Mouse (Mus musculus): ENCODE measurements around the gene Mylip. TPM values are rescaled to one million over a fixed set of nuclear protein-coding genes. Genes with fewer than 3 reads are reported as not detected.

Gene Mylip
- polyA plus RNA-seq, 1 experiment from 2014 or later = 28.1 TPM

DNA sequence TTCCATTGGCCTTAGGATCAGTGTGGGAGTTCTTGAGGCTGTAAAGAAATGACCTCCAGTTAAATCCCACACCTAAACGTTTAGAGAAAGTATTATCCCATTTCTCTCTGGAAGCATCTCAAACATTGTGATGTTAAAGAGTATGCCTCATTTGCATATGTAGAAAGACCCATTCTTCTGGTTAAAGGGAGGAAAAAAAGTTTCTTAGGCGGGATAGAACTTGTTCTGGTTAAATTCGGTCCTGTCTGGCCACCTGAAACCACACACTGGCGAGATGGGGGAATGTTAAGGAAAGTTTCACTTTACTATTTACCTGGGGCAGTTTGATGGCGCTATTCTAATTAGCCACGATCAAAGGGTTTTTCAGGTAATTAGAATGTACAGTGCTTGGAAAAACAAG, 14.7 kb upstream of the Mylip start:
- 27% methylated on average over 6 of the region's 6 CpGs for WGBS
- H3K4me2 ChIP-seq (replicated peaks) = no peak overlapping the region
- H3K9ac ChIP-seq = no peak overlapping the region
- peaks cover 4% of the 10 kb centered on the region; the same call in 1 of the 2 replicates for H3K27me3 ChIP-seq
- H3K27ac ChIP-seq = no peak overlapping the region
- no peak overlapping the region for H3K4me3 ChIP-seq
- H3K36me3 ChIP-seq = no peaks in the 10 kb centered on the region
- ATAC-seq (ENCODE audit: low FRiP score, low read depth) = no peak
- H3K9me3 ChIP-seq = no peaks in the 10 kb centered on the region
- 0 out of 2 replicates have a peak, but pooled peaks cover 5% of the 10 kb centered on the region for H3K4me1 ChIP-seq

DNA sequence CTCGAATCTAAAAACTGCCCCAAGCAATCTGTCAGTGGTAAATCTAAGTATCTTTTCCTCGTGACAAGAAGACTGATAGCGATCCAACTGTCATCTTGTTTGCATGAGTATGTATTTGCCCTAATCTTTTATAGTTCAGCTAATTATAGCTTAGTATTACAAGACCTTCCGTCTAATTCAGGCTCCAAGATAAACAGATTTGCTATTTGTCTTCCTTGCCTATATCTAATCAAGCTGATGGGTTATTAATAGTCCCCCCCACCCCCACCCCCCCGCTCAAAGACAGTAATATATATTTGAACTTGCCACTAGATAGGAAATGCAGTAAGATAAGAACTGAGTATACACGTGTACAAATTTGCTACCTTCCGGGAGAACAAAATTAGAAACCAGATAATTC, 7.3 kb upstream of the Mylip start:
- 71% methylated on average over 7 of the region's 7 CpGs for WGBS
- Histone ChIP-seq H3K4me2 (replicated peaks) (no peak overlapping the region), H3K9ac (no peak overlapping the region), H3K4me3 (no peak overlapping the region), H3K27ac (no peak overlapping the region), H3K9me3 (no peaks in the 10 kb centered on the region), H3K4me1 (no peaks in the 10 kb centered on the region), H3K36me3 (no peaks in the 10 kb centered on the region), H3K27me3 (no peaks in the 10 kb centered on the region)
- no peak for ATAC-seq (ENCODE audit: low FRiP score, low read depth)

DNA sequence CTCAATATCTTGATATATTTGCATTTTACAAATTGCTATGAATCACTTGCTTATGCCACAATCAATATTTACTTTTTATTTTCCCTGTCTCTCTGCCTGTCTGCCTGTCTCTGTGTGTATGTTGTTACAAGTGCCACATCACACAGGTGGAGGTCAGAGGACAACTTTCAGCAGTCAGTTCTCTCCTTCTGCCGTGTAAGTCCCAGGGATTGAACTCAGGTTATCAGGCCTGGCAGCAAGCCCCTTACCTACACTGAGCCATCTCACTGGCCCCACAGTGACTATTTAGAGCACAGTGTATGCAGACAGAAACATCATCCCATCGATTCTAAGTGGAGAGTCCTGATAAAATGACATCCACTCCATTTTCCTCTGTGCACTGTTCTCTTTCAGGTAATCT, 4.9 kb upstream of the Mylip start:
- H3K36me3 ChIP-seq = no peaks in the 10 kb centered on the region
- no peaks in the 10 kb centered on the region for H3K9me3 ChIP-seq
- H3K27me3 ChIP-seq = no peaks in the 10 kb centered on the region
- H3K27ac ChIP-seq = no peak overlapping the region
- H3K4me2 ChIP-seq (replicated peaks) = no peak overlapping the region
- no peak for ATAC-seq (ENCODE audit: low FRiP score, low read depth)
- 84% methylated on average over 2 of the region's 2 CpGs for WGBS
- no peak overlapping the region for H3K4me3 ChIP-seq
- no peak overlapping the region for H3K9ac ChIP-seq
- H3K4me1 ChIP-seq = peaks cover 7% of the 10 kb centered on the region; the same call in 1 of the 2 replicates

DNA sequence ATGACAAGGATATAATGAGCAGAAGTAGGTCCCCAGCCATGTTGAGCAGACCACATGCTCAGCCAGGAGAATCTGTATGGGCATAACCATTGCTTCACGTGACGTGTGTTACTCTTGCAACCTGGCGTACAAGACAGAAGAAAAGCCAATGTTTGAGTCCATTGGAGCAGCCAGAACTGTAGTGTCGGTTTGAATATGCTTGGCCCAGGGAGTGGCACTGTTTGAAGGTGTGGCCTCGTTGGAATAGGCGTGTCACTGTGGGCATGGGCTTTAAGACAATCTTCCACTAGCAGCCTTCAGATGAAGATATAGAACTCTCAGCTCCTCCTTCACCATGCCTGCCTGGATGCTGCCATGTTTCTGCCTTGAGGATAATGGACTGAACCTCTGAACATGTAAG, 4.0 kb upstream of the Mylip start:
- H3K4me1 ChIP-seq = peaks cover 7% of the 10 kb centered on the region; the same call in 1 of the 2 replicates
- no peaks in the 10 kb centered on the region for H3K27me3 ChIP-seq
- WGBS = 90% methylated on average over 6 of the region's 6 CpGs
- no peak for ATAC-seq (ENCODE audit: low FRiP score, low read depth)
- H3K36me3 ChIP-seq = no peaks in the 10 kb centered on the region
- H3K4me3 ChIP-seq = no peak overlapping the region
- H3K9me3 ChIP-seq = no peaks in the 10 kb centered on the region
- no peak overlapping the region for H3K27ac ChIP-seq
- no peak overlapping the region for H3K9ac ChIP-seq
- no peak overlapping the region for H3K4me2 ChIP-seq (replicated peaks)

DNA sequence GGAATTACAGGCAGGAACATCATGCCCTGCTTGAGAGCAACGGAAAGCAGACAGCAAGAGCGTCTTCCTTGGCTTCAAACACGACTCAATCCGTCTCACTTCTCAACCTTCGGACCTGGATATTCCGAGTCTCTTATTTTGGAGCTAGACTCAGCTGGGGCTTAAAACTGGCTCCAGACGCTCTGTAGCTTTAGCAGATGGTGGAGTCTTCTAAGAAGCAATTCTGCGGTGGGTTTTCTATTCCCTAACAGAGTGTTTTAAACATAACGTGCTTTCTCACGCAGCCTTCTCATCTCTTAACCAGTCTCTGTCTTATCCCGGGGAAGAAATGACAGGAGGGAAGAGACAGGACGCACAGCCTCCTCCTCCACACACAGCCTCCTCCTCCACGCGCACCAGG, 3.3 kb upstream of the Mylip start:
- 83% methylated on average over 14 of the region's 14 CpGs for WGBS
- no peak overlapping the region for H3K4me3 ChIP-seq
- ATAC-seq (ENCODE audit: low FRiP score, low read depth) = no peak

DNA sequence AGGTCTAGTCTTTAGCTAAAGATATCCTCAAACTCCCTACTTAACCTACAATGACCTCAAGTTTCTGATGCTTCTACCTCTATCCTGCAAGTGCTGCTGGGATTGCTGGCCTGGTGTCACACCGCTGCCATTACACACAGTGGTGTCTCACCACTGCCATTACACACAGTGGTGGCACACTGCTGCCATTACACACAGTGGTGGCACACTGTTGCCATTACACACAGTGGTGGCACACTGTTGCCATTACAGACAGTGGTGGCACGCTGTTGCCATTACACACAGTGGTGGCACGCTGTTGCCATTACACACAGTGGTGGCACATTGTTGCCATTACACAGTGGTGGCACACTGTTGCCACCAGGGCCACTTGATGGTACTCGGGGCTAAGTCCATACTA, 2.3 kb upstream of the Mylip start:
- ATAC-seq (ENCODE audit: low FRiP score, low read depth) = no peak
- Histone ChIP-seq H3K27me3 (no peaks in the 10 kb centered on the region), H3K4me1 (peaks cover 18% of the 10 kb centered on the region), H3K9me3 (no peaks in the 10 kb centered on the region), H3K27ac (no peak overlapping the region), H3K36me3 (no peaks in the 10 kb centered on the region), H3K9ac (no peak overlapping the region), H3K4me3 (no peak overlapping the region), H3K4me2 (replicated peaks) (no peak overlapping the region)
- 99% methylated on average over 4 of the region's 4 CpGs for WGBS

More for the DNA sequence above, 3.3 kb upstream of the Mylip start:
- no peak overlapping the region for H3K9ac ChIP-seq
- peaks cover 13% of the 10 kb centered on the region; the same call in 1 of the 2 replicates for H3K4me1 ChIP-seq
- no peaks in the 10 kb centered on the region for H3K36me3 ChIP-seq
- H3K4me2 ChIP-seq (replicated peaks) = no peak overlapping the region
- no peak overlapping the region for H3K27ac ChIP-seq
- no peaks in the 10 kb centered on the region for H3K9me3 ChIP-seq
- H3K27me3 ChIP-seq = no peaks in the 10 kb centered on the region

DNA sequence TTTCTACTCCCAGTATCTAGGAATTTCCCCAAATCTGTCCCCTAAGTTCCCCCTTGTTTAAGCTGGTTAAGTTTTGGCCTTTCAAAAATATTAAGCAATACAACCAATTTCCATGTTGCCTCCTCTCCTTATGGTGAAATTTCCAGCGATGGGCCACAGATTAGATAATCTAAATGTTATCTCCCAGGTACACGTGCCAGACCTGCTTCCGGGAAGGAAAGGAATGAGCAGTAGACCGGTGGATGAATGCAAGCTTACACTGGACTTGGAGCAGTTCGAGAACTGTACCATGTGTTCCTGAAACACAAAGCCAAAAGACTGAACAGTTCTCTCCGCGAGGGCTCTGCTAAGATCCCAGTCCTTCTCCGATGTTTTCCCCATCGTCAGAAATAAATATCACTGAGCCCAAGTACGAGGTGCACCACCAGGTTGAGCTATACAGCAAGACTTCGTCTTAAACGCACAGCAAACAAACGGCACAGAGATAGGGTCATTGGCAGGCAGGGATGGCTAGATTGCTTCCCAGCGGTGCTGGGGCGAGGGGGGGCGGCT, 1.2 kb upstream of the Mylip start:
- Histone ChIP-seq H3K9me3 (no peaks in the 10 kb centered on the region), H3K27me3 (no peaks in the 10 kb centered on the region), H3K36me3 (no peaks in the 10 kb centered on the region), H3K4me2 (replicated peaks) (no peak overlapping the region), H3K27ac (no peak overlapping the region), H3K4me3 (no peak overlapping the region), H3K9ac (no peak overlapping the region), H3K4me1 (peaks cover 29% of the 10 kb centered on the region)
- 79% methylated on average over 16 of the region's 16 CpGs for WGBS
- no peak for ATAC-seq (ENCODE audit: low FRiP score, low read depth)

DNA sequence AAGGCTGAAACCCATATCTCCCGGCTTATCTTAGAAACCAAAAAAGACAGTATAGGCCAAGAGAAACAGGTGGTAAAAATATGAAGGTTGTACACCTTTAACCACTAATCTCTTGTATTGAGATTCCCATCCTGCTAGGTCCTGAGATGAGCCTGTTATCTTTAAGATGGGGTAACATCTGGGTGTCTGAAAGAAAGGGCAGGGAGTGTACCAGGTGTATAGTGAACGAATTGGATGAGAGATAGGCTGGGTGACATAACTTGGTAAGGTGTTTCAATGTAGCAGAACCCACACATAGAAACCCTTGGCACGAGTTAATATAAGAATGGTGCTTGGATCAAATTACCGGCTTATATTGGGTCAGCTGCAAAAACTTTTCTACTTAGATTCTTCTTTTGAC, 653 bp upstream of the Mylip start:
- no peak overlapping the region for H3K9ac ChIP-seq
- no peak for ATAC-seq (ENCODE audit: low FRiP score, low read depth)
- H3K4me2 ChIP-seq (replicated peaks) = peak overlapping the region; percentile 86
- H3K27ac ChIP-seq = no peak overlapping the region
- peak overlapping the region; percentile 92 for H3K4me3 ChIP-seq
- no peaks in the 10 kb centered on the region for H3K9me3 ChIP-seq
- 33% methylated on average over 4 of the region's 4 CpGs for WGBS
- no peaks in the 10 kb centered on the region for H3K27me3 ChIP-seq
- peaks cover 34% of the 10 kb centered on the region for H3K4me1 ChIP-seq
- no peaks in the 10 kb centered on the region for H3K36me3 ChIP-seq

DNA sequence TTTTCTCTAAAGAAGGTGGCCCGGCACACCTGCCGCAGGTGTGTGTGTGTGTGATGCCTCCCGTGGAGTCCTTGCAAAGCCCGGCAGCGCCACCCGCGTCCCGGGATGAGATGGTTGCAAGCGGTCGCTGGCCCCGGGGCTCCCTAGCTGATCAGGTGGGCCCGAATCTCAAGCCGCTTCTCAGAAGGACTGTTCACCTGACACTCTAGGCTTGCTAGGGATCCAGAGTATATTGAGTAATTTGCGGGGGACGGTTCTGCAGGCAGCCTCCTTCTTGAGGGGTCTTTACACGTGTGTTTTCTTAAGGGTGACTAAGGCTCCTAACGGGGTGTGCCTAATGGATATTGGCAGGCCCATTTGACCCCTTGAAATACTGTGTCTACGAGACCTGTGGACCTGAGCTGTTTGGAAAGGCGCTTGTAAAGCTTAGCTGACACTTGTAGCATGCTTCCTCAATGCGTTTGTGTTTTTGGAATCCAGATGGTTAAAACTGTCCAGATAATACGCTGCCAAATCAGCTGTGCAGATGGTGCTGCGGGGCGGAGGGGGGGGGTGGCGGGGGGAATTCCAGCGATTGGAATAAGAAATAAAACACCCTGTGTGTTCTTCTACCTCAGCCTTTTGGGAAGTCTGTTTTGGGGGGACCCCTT, 895 bp downstream of the Mylip start:
- no peak for ATAC-seq (ENCODE audit: low FRiP score, low read depth)
- under 1% methylated on average over 25 of the region's 25 CpGs for WGBS
- Histone ChIP-seq H3K4me1 (peaks cover 50% of the 10 kb centered on the region), H3K9ac (peak overlapping the region; percentile 93), H3K27me3 (no peaks in the 10 kb centered on the region), H3K4me3 (peak overlapping the region; percentile 92), H3K4me2 (replicated peaks) (peak overlapping the region; percentile 86), H3K9me3 (no peaks in the 10 kb centered on the region), H3K36me3 (0 out of 2 replicates have a peak, but pooled peaks cover 3% of the 10 kb centered on the region), H3K27ac (peak overlapping the region; percentile 93)

DNA sequence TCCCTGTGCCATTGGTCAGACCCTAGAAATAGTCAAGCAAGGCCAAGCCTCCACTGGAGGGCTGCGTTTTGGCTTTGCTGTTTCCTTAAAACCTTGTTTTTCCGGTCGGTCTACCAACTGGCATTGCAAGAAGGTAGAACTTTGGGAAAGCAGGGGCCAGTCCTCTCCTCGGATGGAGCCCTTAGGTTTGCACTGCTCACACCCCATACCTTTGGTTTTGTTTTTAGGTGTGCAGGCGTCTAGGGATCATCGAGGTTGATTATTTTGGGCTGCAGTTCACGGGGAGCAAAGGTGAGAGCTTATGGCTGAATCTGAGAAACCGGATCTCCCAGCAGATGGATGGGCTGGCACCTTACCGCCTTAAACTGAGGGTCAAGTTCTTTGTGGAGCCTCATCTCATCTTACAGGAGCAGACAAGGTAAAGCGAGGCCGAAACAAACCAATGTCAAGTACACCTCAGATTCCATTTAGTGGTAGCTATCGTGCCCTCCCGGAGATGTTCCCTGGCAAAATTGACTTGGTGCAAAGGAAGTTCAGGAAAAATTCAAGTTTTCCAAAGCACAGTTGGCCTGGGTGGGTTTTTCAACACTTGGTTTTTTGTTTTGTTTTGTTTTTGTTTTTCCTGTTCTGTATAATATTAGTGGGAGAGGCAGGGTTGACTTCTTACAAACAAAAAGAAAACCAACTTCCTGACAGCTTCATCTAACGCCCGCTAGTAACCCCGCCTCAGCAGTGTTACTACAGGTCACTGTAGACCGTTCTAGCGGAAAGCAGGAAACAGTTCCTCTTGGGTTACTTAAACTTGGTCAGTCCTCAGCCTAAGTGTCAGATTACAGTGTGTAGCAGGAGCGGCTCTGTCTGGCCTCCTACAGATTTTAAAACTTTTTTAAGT, 1.7 kb downstream of the Mylip start:
- peak; percentile 57 for ATAC-seq (ENCODE audit: low FRiP score, low read depth)
- Histone ChIP-seq H3K9ac (peak overlapping the region; percentile 93), H3K27me3 (no peaks in the 10 kb centered on the region), H3K4me3 (peak overlapping the region; percentile 92), H3K4me1 (peaks cover 58% of the 10 kb centered on the region), H3K36me3 (0 out of 2 replicates have a peak, but pooled peaks cover 3% of the 10 kb centered on the region), H3K4me2 (replicated peaks) (peak overlapping the region; percentile 86), H3K9me3 (no peaks in the 10 kb centered on the region), H3K27ac (peak overlapping the region; percentile 93)
- WGBS = 13% methylated on average over 19 of the region's 19 CpGs

DNA sequence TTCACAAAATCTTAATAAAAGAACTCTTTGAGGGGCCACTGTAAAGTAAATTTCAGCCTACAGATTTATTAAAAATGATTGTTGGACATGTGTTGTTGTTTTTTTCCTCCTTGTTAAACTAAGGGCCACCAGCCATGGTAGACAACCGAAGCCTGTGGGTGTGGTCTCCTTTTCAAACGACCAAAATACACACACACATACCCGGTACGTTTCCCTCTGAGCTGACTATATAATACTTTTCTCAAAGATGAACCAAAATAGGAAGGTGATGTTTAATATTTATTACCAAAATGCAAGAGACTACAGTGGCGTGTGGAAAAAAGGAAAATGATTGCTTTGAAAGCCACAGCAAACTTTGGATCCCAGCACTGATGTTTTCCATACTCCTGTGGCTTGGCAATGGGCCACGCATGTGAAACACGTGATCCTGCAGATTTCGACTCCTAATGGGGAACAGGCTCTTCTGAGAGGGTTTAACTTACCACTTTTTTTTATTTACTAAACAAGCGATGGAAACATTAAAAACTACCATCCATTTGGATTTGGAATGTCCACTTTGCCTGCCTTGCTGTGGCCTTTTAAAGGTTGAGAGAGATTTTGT, 2.4 kb downstream of the Mylip start:
- no peaks in the 10 kb centered on the region for H3K27me3 ChIP-seq
- H3K9me3 ChIP-seq = no peaks in the 10 kb centered on the region
- peak overlapping the region; percentile 92 for H3K4me3 ChIP-seq
- H3K4me2 ChIP-seq (replicated peaks) = peak overlapping the region; percentile 86
- 0 out of 2 replicates have a peak, but pooled peaks cover 3% of the 10 kb centered on the region for H3K36me3 ChIP-seq
- WGBS = 7% methylated on average over 9 of the region's 9 CpGs
- no peak for ATAC-seq (ENCODE audit: low FRiP score, low read depth)
- H3K27ac ChIP-seq = peak overlapping the region; percentile 93
- H3K4me1 ChIP-seq = peaks cover 65% of the 10 kb centered on the region
- H3K9ac ChIP-seq = peak overlapping the region; percentile 93
